Comparison of ENCODE assay signal across 10 mouse cellular contexts in the genomic region with DNA sequence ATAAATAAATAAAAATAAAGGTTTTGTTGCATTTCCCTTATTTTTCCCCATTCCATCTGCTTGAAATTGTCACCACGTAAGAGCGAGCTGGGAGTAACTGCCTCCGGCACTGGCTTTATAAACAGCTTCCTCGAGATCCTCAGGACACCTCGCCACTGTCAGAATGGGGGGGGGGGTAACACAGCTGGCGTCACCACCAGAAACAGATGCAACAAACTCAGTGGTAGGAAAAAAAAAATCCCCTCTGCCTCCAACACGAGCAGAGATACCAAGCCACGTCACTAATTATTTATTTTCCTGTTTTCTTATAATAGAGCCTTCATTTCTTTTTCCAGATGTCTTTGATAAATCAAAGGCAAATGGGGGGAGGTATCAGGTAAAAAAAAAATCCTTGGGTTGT. TPM values are rescaled to one million over a fixed set of nuclear protein-coding genes. Genes with fewer than 3 reads are reported as not detected.
DNase-seq lines count a peak whose midpoint lies in the region; ATAC-seq and TF ChIP-seq lines count a peak whose summit lies in the region.
"Had no signal": no experiment of that assay in that cellular context is flagged by ENCODE, and none has a peak within 500 bp of the region (broad histone marks: within the 10 kb centered on the region; RNA-seq: fewer than 3 reads in every experiment).

No protein-coding gene starts in this region.

- H3K4me1 ChIP-seq in heart, embryonic 15.5 days (replicated peaks): peaks cover 40% of the 10 kb centered on the region
- no peaks in the 10 kb centered on the region for H3K4me1 ChIP-seq in embryonic facial prominence, embryonic 11.5 days (ENCODE audit: control insufficient read depth, insufficient read depth, low read length)
- peaks cover 10% of the 10 kb centered on the region; the same call in 1 of the 2 replicates for H3K4me1 ChIP-seq in hindbrain, postnatal 0 days (ENCODE audit: insufficient read depth, low read length)
- peaks cover 40% of the 10 kb centered on the region for H3K4me1 ChIP-seq in midbrain, embryonic 15.5 days

- WGBS in heart, embryonic 15.5 days: 35% methylated on average over 8 of the region's 8 CpGs
- 51% methylated on average over 8 of the region's 8 CpGs for WGBS in embryonic facial prominence, embryonic 11.5 days
- WGBS in hindbrain, postnatal 0 days: 41% methylated on average over 8 of the region's 8 CpGs
- WGBS in midbrain, embryonic 15.5 days: 54% methylated on average over 8 of the region's 8 CpGs

- H3K36me3 ChIP-seq in heart, embryonic 15.5 days: 0 out of 2 replicates have a peak, but pooled peaks cover 7% of the 10 kb centered on the region
- no peaks in the 10 kb centered on the region for H3K36me3 ChIP-seq in embryonic facial prominence, embryonic 11.5 days (replicated peaks; ENCODE audit: control insufficient read depth, insufficient read depth, low read depth, low read length)
- H3K36me3 ChIP-seq in hindbrain, postnatal 0 days (ENCODE audit: insufficient read depth, low read length): no peaks in the 10 kb centered on the region
- H3K36me3 ChIP-seq in midbrain, embryonic 15.5 days (replicated peaks): no peaks in the 10 kb centered on the region

- peak overlapping the region; percentile 87 for H3K4me3 ChIP-seq in heart, embryonic 15.5 days
- H3K4me3 ChIP-seq in embryonic facial prominence, embryonic 11.5 days (ENCODE audit: low read depth, low read length): no peak overlapping the region; the same call in 1 of the 2 replicates
- H3K4me3 ChIP-seq in hindbrain, postnatal 0 days (ENCODE audit: low read length): no peak overlapping the region; the same call in 1 of the 2 replicates
- H3K4me3 ChIP-seq in midbrain, embryonic 15.5 days: peak overlapping the region; percentile 92; the same call in 1 of the 2 replicates

- H3K4me2 ChIP-seq in heart, embryonic 15.5 days: peak overlapping the region; percentile 71
- H3K4me2 ChIP-seq in embryonic facial prominence, embryonic 11.5 days (ENCODE audit: low read depth, low read length): peak overlapping the region; percentile 64; the same call in 1 of the 2 replicates
- H3K4me2 ChIP-seq in hindbrain, postnatal 0 days (ENCODE audit: low read depth, low read length): peak overlapping the region; percentile 80
- peak overlapping the region; percentile 93 for H3K4me2 ChIP-seq in midbrain, embryonic 15.5 days

- intact Hi-C loops in heart, postnatal 10 days (cut with DNase I): no loop called here
- intact Hi-C loops in left cerebral cortex, postnatal 14 days (cut with DNase I): no loop called here
- intact Hi-C loops in left cerebral cortex, postnatal 10 days (cut with DNase I): no loop called here

- H3K27ac ChIP-seq in heart, embryonic 15.5 days: peak overlapping the region; percentile 98
- no peak overlapping the region for H3K27ac ChIP-seq in embryonic facial prominence, embryonic 11.5 days (replicated peaks; ENCODE audit: low read depth, low read length)
- H3K27ac ChIP-seq in hindbrain, postnatal 0 days: no peak overlapping the region
- no peak overlapping the region for H3K27ac ChIP-seq in midbrain, embryonic 15.5 days

- TF ChIP-seq CTCF in hindbrain, postnatal 0 days (IDR thresholded peaks at IDR 0.05; ENCODE audit: low read depth): no peak

- no peaks in the 10 kb centered on the region for H3K9me3 ChIP-seq in heart, embryonic 15.5 days (replicated peaks)
- no peaks in the 10 kb centered on the region for H3K9me3 ChIP-seq in embryonic facial prominence, embryonic 11.5 days (replicated peaks; ENCODE audit: control insufficient read depth, low read length)
- H3K9me3 ChIP-seq in hindbrain, postnatal 0 days (ENCODE audit: low read length): no peaks in the 10 kb centered on the region
- H3K9me3 ChIP-seq in midbrain, embryonic 15.5 days: no peaks in the 10 kb centered on the region

- H3K9ac ChIP-seq in heart, embryonic 15.5 days: peak overlapping the region; percentile 94; the same call in 1 of the 2 replicates
- H3K9ac ChIP-seq in embryonic facial prominence, embryonic 11.5 days (replicated peaks; ENCODE audit: low read length): no peak overlapping the region
- peak overlapping the region; percentile 82; the same call in 1 of the 2 replicates for H3K9ac ChIP-seq in hindbrain, postnatal 0 days (replicated peaks; ENCODE audit: low read length)
- peak overlapping the region; percentile 88 for H3K9ac ChIP-seq in midbrain, embryonic 15.5 days

- DNase-seq in heart, postnatal 10 days: no peak
- DNase-seq in embryonic facial prominence, embryonic 11.5 days (ENCODE audit: low spot score): no peak
- no peak for DNase-seq in hindbrain, postnatal 0 days (ENCODE audit: low spot score)
- no peak for DNase-seq in left cerebral cortex, postnatal 14 days (ENCODE audit: low spot score in 2 of 2)
- DNase-seq in frontal cortex, adult 2 months (ENCODE audit: extremely low spot score in 1 of 2, low spot score in 1 of 2): no peak
- no peak for DNase-seq in left cerebral cortex, postnatal 10 days (ENCODE audit: extremely low spot score in 1 of 2, low spot score in 2 of 2)
- DNase-seq: cerebellum, adult 11-12 months; right cerebral cortex, postnatal 14 days had no signal

- H3K27me3 ChIP-seq in heart, embryonic 15.5 days: peaks cover 3% of the 10 kb centered on the region; the same call in 1 of the 2 replicates
- H3K27me3 ChIP-seq in embryonic facial prominence, embryonic 11.5 days (ENCODE audit: control insufficient read depth, insufficient read depth, low read length): no peaks in the 10 kb centered on the region
- no peaks in the 10 kb centered on the region for H3K27me3 ChIP-seq in hindbrain, postnatal 0 days (ENCODE audit: insufficient read depth, low read length)
- no peaks in the 10 kb centered on the region for H3K27me3 ChIP-seq in midbrain, embryonic 15.5 days (replicated peaks)

- ATAC-seq in heart, embryonic 15.5 days (replicated peaks; ENCODE audit: insufficient number of reproducible peaks, insufficient read depth, low FRiP score, low read depth): no peak
- no peak for ATAC-seq in embryonic facial prominence, embryonic 11.5 days (replicated peaks; ENCODE audit: insufficient number of reproducible peaks, low FRiP score, low TSS enrichment, low read depth)
- no peak for ATAC-seq in hindbrain, postnatal 0 days
- ATAC-seq in midbrain, embryonic 15.5 days (replicated peaks): no peak

RNA-seq across cellular contexts. Expression of gene Ubr2, which starts 1.9 kb away (rescaled TPM):
- 14.4 and 16.7 TPM in 2 replicates for polyA plus RNA-seq in heart, embryonic 15.5 days (2015; fragmentation: Nextera tagmentation; extraction: Ambion mirVana)
- 10 to 100 TPM; 55.6 to 64.8 TPM for total RNA-seq in heart, postnatal 10 days (2021)
- 15.0 and 16.1 TPM in 2 replicates for polyA plus RNA-seq in embryonic facial prominence, embryonic 11.5 days (2014; fragmentation: Nextera tagmentation; extraction: Ambion mirVana)
- total RNA-seq in hindbrain, postnatal 0 days (2014; rRNA removed): 20.8 and 33.0 TPM in 2 replicates
- polyA plus RNA-seq in hindbrain, postnatal 0 days (2015; fragmentation: Nextera tagmentation; extraction: Ambion mirVana): 8.5 and 8.7 TPM in 2 replicates
- polyA plus RNA-seq in midbrain, embryonic 15.5 days (2015; fragmentation: Nextera tagmentation; extraction: Ambion mirVana): 17.0 and 18.3 TPM in 2 replicates
- total RNA-seq in left cerebral cortex, postnatal 14 days (2021): 10 to 100 TPM; 50.5 to 53.5 TPM
- 33.6 and 41.7 TPM in 2 replicates for polyA plus RNA-seq in frontal cortex, adult 2 months (2012; rRNA removed)
- 10 to 100 TPM; 51.3 to 54.5 TPM for total RNA-seq in left cerebral cortex, postnatal 10 days (2021)

Comparison
In these comparisons a context has a peak if more than half of its experiments do, and no peak if none do; other contexts are left out.
1. H3K4me3 ChIP-seq: peak in heart, embryonic 15.5 days (single experiment) and midbrain, embryonic 15.5 days (single experiment); none in embryonic facial prominence, embryonic 11.5 days (single experiment) and hindbrain, postnatal 0 days (single experiment).
2. Peak in every context shown above with its lines, with median percentiles within 50 percentile points of each other: H3K4me2 ChIP-seq.